Mouse (Mus musculus) ES-Bruce4 (cell line): Measurements from ENCODE around the gene Lrch4.

Experiments
- CTCF ChIP-seq: IDR thresholded peaks from one replicate; pipeline ENCODE4 v1.8.1; 2011; ENCODE audit warnings: low read depth, low read length
- POLR2A ChIP-seq: IDR thresholded peaks from one replicate; pipeline ENCODE4 v1.8.1; 2011; ENCODE audit warnings: low read length; ENCODE audit not compliant: insufficient read depth

GRCm38 (mm10) chr5:137689974-137690373 is 61.1 kb downstream of the Lrch4 start:
- TF ChIP-seq CTCF (no peak), POLR2A (no peak)
